Mouse (Mus musculus) myocyte (in vitro differentiated cells): ENCODE measurements around the gene Wfdc1. TPM values are rescaled to one million over a fixed set of nuclear protein-coding genes. Genes with fewer than 3 reads are reported as not detected.

Experiments
- H3K27me3 ChIP-seq: one replicate; pipeline ENCODE4 v1.6.1; 2011; ENCODE audit not compliant: control insufficient read depth, insufficient read depth, insufficient read length
- H3K36me3 ChIP-seq: one replicate; pipeline ENCODE4 v1.6.1; 2011; ENCODE audit not compliant: control insufficient read depth, insufficient read depth
- H3K4me2 ChIP-seq: one replicate; pipeline ENCODE4 v1.6.1; 2011; ENCODE audit warnings: low read depth, control low read depth
- H3K4me3 ChIP-seq: one replicate; pipeline ENCODE4 v1.5.1; 2011; ENCODE audit warnings: mild to moderate bottlenecking, control low read depth, moderate library complexity
- H3K79me2 ChIP-seq: one replicate; pipeline ENCODE4 v1.6.1; 2011; ENCODE audit not compliant: control insufficient read depth, insufficient read depth
- H3ac ChIP-seq: one replicate; pipeline ENCODE4 v1.6.1; 2011; ENCODE audit not compliant: control insufficient read depth, insufficient read length
- CEBPB ChIP-seq: IDR thresholded peaks from 2 replicates; pipeline ENCODE4 v1.6.1; 2011; ENCODE audit warnings: mild to moderate bottlenecking, moderate library complexity; ENCODE audit not compliant: poor library complexity, insufficient read depth, severe bottlenecking
- E2F4 ChIP-seq: IDR thresholded peaks from one replicate; pipeline ENCODE4 v1.6.1; 2011; ENCODE audit warnings: mild to moderate bottlenecking, control low read depth, moderate library complexity; ENCODE audit not compliant: insufficient read depth
- MAX ChIP-seq: IDR thresholded peaks from one replicate; pipeline ENCODE4 v1.6.1; 2011; ENCODE audit warnings: low read depth, mild to moderate bottlenecking, control low read depth
- MYOD1 ChIP-seq, 3 experiments: IDR thresholded peaks; one replicate each; pipeline ENCODE4 v1.6.1; 2011; ENCODE audit warnings: control low read depth in 2 of 3, low read depth in 2 of 3, mild to moderate bottlenecking in 2 of 3, moderate library complexity in 1 of 3; ENCODE audit not compliant: insufficient read length in 2 of 3, control insufficient read depth in 1 of 3
- MYOG ChIP-seq, 3 experiments: IDR thresholded peaks; one replicate each; pipeline ENCODE4 v1.6.1; 2011; ENCODE audit warnings: control low read depth in 2 of 3, low read depth in 2 of 3, mild to moderate bottlenecking in 2 of 3; ENCODE audit not compliant: insufficient read length in 2 of 3, control insufficient read depth in 1 of 3, insufficient read depth in 1 of 3
- POLR2A ChIP-seq: IDR thresholded peaks from one replicate; pipeline ENCODE4 v1.6.1; 2011; ENCODE audit warnings: low read depth, mild to moderate bottlenecking, control low read depth, moderate library complexity; ENCODE audit not compliant: insufficient read length
- POLR2AphosphoS2 ChIP-seq: IDR thresholded peaks from one replicate; pipeline ENCODE4 v1.6.1; 2011; ENCODE audit warnings: low read depth, control low read depth; ENCODE audit not compliant: insufficient read length
- REST ChIP-seq: IDR thresholded peaks from one replicate; pipeline ENCODE4 v1.6.1; 2011; ENCODE audit warnings: mild to moderate bottlenecking, control low read depth, moderate library complexity; ENCODE audit not compliant: insufficient read depth, insufficient read length
- SRF ChIP-seq: IDR thresholded peaks from one replicate; pipeline ENCODE4 v1.6.1; 2011; ENCODE audit warnings: low read depth; ENCODE audit not compliant: control insufficient read depth, insufficient read length
- TCF12 ChIP-seq: IDR thresholded peaks from one replicate; pipeline ENCODE4 v1.6.1; 2011; ENCODE audit warnings: mild to moderate bottlenecking, control low read depth; ENCODE audit not compliant: poor library complexity, insufficient read depth, severe bottlenecking
- TCF3 ChIP-seq: IDR thresholded peaks from one replicate; pipeline ENCODE4 v1.6.1; 2011; ENCODE audit warnings: low read depth, control low read depth; ENCODE audit not compliant: insufficient read length
- USF1 ChIP-seq: IDR thresholded peaks from one replicate; pipeline ENCODE4 v1.6.1; 2011; ENCODE audit warnings: low read depth, mild to moderate bottlenecking, control low read depth, moderate library complexity
- polyA plus RNA-seq: library from polyadenylated mRNA; unstranded; fragments of >200 nt; fragmentation: generic; extraction: Trizol; gene quantifications from one replicate; pipeline ENCODE4 v1.2.1, GENCODE M21; 2012; ENCODE audit warnings: missing spikeins

Gene Wfdc1
- polyA plus RNA-seq, 1 experiment, result 1.1 TPM

GRCm38 (mm10) chr8:119641058-119641457 lies 25.1 kb upstream of the Wfdc1 start:
- Histone ChIP-seq H3K27me3 (peaks cover 75% of the 10 kb centered on the region), H3K4me3 (no peak overlapping the region), H3ac (no peak overlapping the region), H3K79me2 (no peaks in the 10 kb centered on the region), H3K4me2 (no peak overlapping the region), H3K36me3 (no peaks in the 10 kb centered on the region)
- TF ChIP-seq MYOG (IDR thresholded peaks at IDR 0.05; ENCODE audit: control insufficient read depth in 1 of 3, insufficient read depth in 1 of 3, insufficient read length in 2 of 3, low read depth in 2 of 3) (no peak), TCF3 (no peak), E2F4 (no peak), POLR2AphosphoS2 (no peak), MYOD1 (IDR thresholded peaks at IDR 0.05; ENCODE audit: control insufficient read depth in 1 of 3, insufficient read length in 2 of 3, low read depth in 2 of 3) (no peak), CEBPB (no peak), SRF (no peak), TCF12 (no peak), USF1 (no peak), POLR2A (no peak), MAX (no peak), REST (no peak)

- H3ac ChIP-seq, result no peak overlapping the region
- no peak overlapping the region for H3K4me2 ChIP-seq
- no peaks in the 10 kb centered on the region for H3K79me2 ChIP-seq
- peaks cover 57% of the 10 kb centered on the region for H3K27me3 ChIP-seq
- no peak for TF ChIP-seq POLR2AphosphoS2
- TF ChIP-seq CEBPB, result no peak
- H3K36me3 ChIP-seq, result no peaks in the 10 kb centered on the region
- H3K4me3 ChIP-seq, result no peak overlapping the region
Measured at GRCm38 (mm10) chr8:119642960-119643359, 23.2 kb upstream of the Wfdc1 start.

GRCm38 (mm10) chr8:119644429-119644960 lies 21.7 kb upstream of the Wfdc1 start:
- Histone ChIP-seq H3K27me3 (peaks cover 60% of the 10 kb centered on the region), H3K4me2 (no peak overlapping the region), H3K79me2 (no peaks in the 10 kb centered on the region), H3K36me3 (no peaks in the 10 kb centered on the region), H3ac (no peak overlapping the region), H3K4me3 (no peak overlapping the region)
- no peak for TF ChIP-seq REST
- no peak for TF ChIP-seq POLR2AphosphoS2

DNA sequence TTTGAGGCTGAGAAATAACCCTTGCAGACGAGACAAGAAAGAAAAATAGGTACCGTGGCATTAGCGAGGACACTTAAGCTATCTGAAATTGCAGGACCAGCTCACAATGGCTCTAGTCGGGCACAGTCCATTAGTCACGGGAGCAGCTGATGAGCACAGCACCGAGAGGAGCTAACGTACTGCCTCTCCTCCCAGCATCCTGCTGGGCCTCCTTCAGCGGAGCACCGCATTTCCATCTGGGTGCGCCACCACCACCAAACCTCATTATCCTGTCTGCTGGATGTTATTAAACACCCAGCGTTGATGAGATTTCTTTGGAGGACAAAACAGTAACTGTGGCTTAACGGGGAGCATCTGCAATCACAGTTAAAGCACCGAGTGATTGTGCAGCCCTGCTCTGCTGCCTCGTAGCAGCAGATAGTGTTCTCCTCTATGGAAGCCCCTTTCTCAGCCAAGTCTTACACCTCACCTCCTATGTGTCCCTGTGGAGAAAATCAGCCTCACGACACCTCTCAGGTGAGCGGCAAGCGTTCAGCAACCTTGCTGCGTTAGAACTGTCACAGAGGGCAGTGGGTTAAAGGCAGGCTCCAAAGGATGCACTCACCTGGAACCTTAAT lies 21.1 kb upstream of the Wfdc1 start:
- no peak overlapping the region for H3K4me2 ChIP-seq
- H3K4me3 ChIP-seq, result no peak overlapping the region
- no peaks in the 10 kb centered on the region for H3K36me3 ChIP-seq
- no peak for TF ChIP-seq SRF
- TF ChIP-seq POLR2AphosphoS2, result no peak
- TF ChIP-seq CEBPB, result no peak
- no peak overlapping the region for H3ac ChIP-seq
- no peaks in the 10 kb centered on the region for H3K79me2 ChIP-seq
- peaks cover 62% of the 10 kb centered on the region for H3K27me3 ChIP-seq

- Histone ChIP-seq H3ac (no peak overlapping the region), H3K4me3 (no peak overlapping the region), H3K27me3 (peaks cover 52% of the 10 kb centered on the region), H3K36me3 (no peaks in the 10 kb centered on the region), H3K4me2 (no peak overlapping the region), H3K79me2 (no peaks in the 10 kb centered on the region)
- TF ChIP-seq SRF, result no peak
- TF ChIP-seq TCF12, result no peak
- TF ChIP-seq MYOG (IDR thresholded peaks at IDR 0.05; ENCODE audit: control insufficient read depth in 1 of 3, insufficient read depth in 1 of 3, insufficient read length in 2 of 3, low read depth in 2 of 3), result no peak
- no peak for TF ChIP-seq POLR2AphosphoS2
- TF ChIP-seq POLR2A, result no peak
- no peak for TF ChIP-seq MYOD1 (IDR thresholded peaks at IDR 0.05; ENCODE audit: control insufficient read depth in 1 of 3, insufficient read length in 2 of 3, low read depth in 2 of 3)
- TF ChIP-seq CEBPB, result no peak
- TF ChIP-seq REST, result no peak
- TF ChIP-seq E2F4, result no peak
- no peak for TF ChIP-seq MAX
Measured at GRCm38 (mm10) chr8:119646197-119646596, 20.0 kb upstream of the Wfdc1 start.

DNA sequence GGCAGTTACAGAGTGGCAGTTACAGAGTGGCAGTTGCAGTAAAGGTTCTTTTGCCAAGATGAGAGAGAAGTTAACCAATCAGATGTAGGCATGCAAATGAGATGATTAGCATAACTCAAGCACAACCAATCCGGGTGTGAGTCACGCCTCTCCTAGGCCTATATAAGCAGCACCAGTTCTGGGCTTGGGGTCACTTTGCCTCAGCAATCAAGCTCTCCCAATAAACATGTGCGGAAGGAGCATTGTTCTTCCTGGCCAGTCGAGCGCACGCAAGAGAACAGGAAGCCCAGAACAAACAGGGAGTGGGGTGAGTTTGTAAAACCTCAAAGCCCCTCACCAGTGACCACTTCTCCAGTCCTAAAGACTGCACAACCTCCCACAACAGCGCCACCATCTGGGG lies 19.3 kb upstream of the Wfdc1 start:
- Histone ChIP-seq H3K27me3 (peaks cover 56% of the 10 kb centered on the region), H3K4me3 (no peak overlapping the region), H3K79me2 (no peaks in the 10 kb centered on the region), H3K4me2 (no peak overlapping the region), H3K36me3 (no peaks in the 10 kb centered on the region), H3ac (no peak overlapping the region)
- TF ChIP-seq CEBPB (no peak), MYOG (IDR thresholded peaks at IDR 0.05; ENCODE audit: control insufficient read depth in 1 of 3, insufficient read depth in 1 of 3, insufficient read length in 2 of 3, low read depth in 2 of 3) (no peak), POLR2A (no peak), MYOD1 (IDR thresholded peaks at IDR 0.05; ENCODE audit: control insufficient read depth in 1 of 3, insufficient read length in 2 of 3, low read depth in 2 of 3) (no peak), TCF3 (no peak)
